Mouse (Mus musculus) G1E (cell line): ENCODE results near the gene Tlr6. TPM values are rescaled to one million over a fixed set of nuclear protein-coding genes. Genes with fewer than 3 reads are reported as not detected.

Experiments
- ATAC-seq: 2 replicates; pipeline ENCODE4 v1.8.0; 2016; ENCODE audit warnings: mild to moderate bottlenecking; ENCODE audit not compliant: insufficient number of reproducible peaks, poor library complexity, low FRiP score, severe bottlenecking; ENCODE audit errors: extremely low read depth
- DNase-seq: peaks from one replicate; pipeline ENCODE4 v3.0.0; 2012; ENCODE audit warnings: low spot score
- H3K27me3 ChIP-seq: 2 replicates; pipeline ENCODE4 v1.6.1; 2012; ENCODE audit warnings: mild to moderate bottlenecking, low read length, inconsistent platforms; ENCODE audit not compliant: insufficient read depth
- H3K36me3 ChIP-seq: replicated peaks from 2 replicates; pipeline ENCODE3; 2012; ENCODE audit warnings: mild to moderate bottlenecking, inconsistent platforms
- H3K4me1 ChIP-seq: 2 replicates; pipeline ENCODE4 v1.6.1; 2012; ENCODE audit warnings: low read depth, low read length, inconsistent platforms, mixed read lengths; ENCODE audit not compliant: insufficient read depth
- H3K4me3 ChIP-seq: 2 replicates; pipeline ENCODE4 v1.5.1; 2012; ENCODE audit warnings: low read depth, mild to moderate bottlenecking, inconsistent platforms, low read length, moderate library complexity, mixed read lengths
- H3K9me3 ChIP-seq: replicated peaks from 2 replicates; pipeline ENCODE4 v1.6.1; 2012; ENCODE audit warnings: inconsistent platforms
- CTCF ChIP-seq: IDR thresholded peaks from 2 replicates; pipeline ENCODE4 v1.5.1; 2012; ENCODE audit warnings: low read depth, low read length, inconsistent platforms, mixed read lengths
- GATA1 ChIP-seq: IDR thresholded peaks from 2 replicates; pipeline ENCODE4 v1.6.1; 2012; ENCODE audit warnings: borderline replicate concordance, low read length, inconsistent platforms, mixed read lengths
- GATA2 ChIP-seq: IDR thresholded peaks from 2 replicates; pipeline ENCODE4 v1.6.1; 2012; ENCODE audit warnings: low read depth, low read length, inconsistent platforms, borderline replicate concordance
- POLR2AphosphoS5 ChIP-seq: IDR thresholded peaks from 2 replicates; pipeline ENCODE4 v1.6.1; 2012; ENCODE audit warnings: low read depth, low read length, inconsistent platforms; ENCODE audit not compliant: insufficient replicate concordance
- TAL1 ChIP-seq: conservative IDR thresholded peaks from 2 replicates; pipeline ENCODE4 v1.6.1; 2012; ENCODE audit warnings: low read depth, low read length, inconsistent platforms, mixed read lengths
- polyA plus RNA-seq: library from polyadenylated mRNA; stranded (reverse); fragments of >175 nt; gene quantifications from 2 replicates; pipeline ENCODE4 v1.2.3, GENCODE M21; 2012
- total RNA-seq, 2 experiments: library from RNA; stranded (forward) in 1 of 2; stranded (reverse) in 1 of 2; fragments of 200-1000 nt in 1 of 2; fragments of >200 nt in 1 of 2; fragmentation: Nextera tagmentation in 1 of 2; gene quantifications; 2 replicates each; pipeline ENCODE4 v1.2.3; 2014 to 2017

The Tlr6 gene
- not detected in 2 replicates for total RNA-seq (2014; fragmentation: Nextera tagmentation)
- total RNA-seq (2017): 0.06 and 0.16 TPM in 2 replicates
- polyA plus RNA-seq: not detected in 2 replicates

DNA sequence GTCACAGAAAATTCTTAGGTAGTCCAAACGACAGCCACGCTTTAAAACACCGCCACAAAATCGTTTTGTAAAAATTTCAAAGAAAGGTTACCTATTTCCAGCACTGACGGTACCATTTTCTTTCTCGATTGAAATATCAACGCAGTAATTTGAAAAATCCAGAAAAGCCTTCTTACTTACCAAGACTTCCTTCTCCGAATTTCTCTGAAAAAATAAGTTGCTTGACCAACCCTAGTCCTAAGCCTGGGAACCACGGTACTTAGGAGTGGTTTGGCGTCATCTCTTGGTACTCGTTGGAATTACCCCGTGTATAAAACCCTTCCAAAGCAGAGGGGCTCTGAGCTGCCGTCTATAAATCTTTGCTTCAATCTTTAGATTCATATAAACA is at the start of gene Tlr6:
TSS of gene Tlr6 (minus strand) at position 255 of the 388 bp plus-strand sequence.
- ATAC-seq (no peak), DNase-seq (peak; percentile 15)
- Histone ChIP-seq H3K27me3 (0 out of 2 replicates have a peak, but pooled peaks cover 3% of the 10 kb centered on the region), H3K36me3 (no peaks in the 10 kb centered on the region), H3K9me3 (no peaks in the 10 kb centered on the region), H3K4me3 (no peak within 1 kb of the TSS), H3K4me1 (no peaks in the 10 kb centered on the region)
- peak; percentile 66 for TF ChIP-seq CTCF
- no peak for TF ChIP-seq GATA1

GRCm38 (mm10) chr5:65006011-65006491 is 46.2 kb upstream of the Tlr6 start:
- DNase-seq (no peak), ATAC-seq (no peak)
- H3K36me3 ChIP-seq: no peaks in the 10 kb centered on the region
- TF ChIP-seq CTCF (no peak), GATA2 (no peak), POLR2AphosphoS5 (no peak), GATA1 (no peak), TAL1 (no peak)
- H3K4me3 ChIP-seq: no peak overlapping the region
- no peaks in the 10 kb centered on the region for H3K4me1 ChIP-seq
- no peaks in the 10 kb centered on the region; the same call in 1 of the 2 replicates for H3K27me3 ChIP-seq
- H3K9me3 ChIP-seq: no peaks in the 10 kb centered on the region

GRCm38 (mm10) chr5:65005251-65005650 is 45.4 kb upstream of the Tlr6 start:
- DNase-seq (no peak), ATAC-seq (no peak)
- H3K9me3 ChIP-seq: no peaks in the 10 kb centered on the region
- no peaks in the 10 kb centered on the region for H3K4me1 ChIP-seq
- TF ChIP-seq CTCF (no peak), GATA1 (no peak), TAL1 (no peak), POLR2AphosphoS5 (no peak), GATA2 (no peak)
- H3K27me3 ChIP-seq: no peaks in the 10 kb centered on the region; the same call in 1 of the 2 replicates
- no peak overlapping the region for H3K4me3 ChIP-seq
- no peaks in the 10 kb centered on the region for H3K36me3 ChIP-seq

DNA sequence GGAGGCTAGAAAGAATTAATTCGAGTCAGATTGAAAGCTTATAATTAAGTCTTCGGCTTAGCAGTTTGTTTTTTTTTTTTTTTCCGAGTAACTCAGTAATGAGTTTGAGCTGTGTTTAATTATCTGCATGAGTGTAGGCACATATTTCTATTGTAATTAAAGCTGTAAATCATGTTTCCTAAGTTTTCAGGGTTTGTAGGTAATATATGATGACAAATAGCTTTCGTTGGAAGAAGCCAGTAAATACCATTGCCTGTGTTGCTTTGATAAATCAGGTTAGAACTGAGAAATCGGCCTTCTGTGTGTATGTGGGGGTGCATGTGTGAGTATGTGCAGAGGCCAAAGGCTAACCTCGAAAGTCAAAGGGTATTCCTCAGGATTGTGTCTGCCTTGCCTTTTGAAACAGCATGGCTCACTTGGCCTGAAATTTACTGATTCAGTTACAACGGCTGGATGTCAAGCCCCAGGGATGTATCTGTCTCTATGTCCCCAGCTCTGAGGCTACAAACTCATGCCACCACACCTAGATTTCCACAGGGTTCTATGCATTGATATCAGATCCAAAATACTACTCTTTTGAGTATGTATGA is 44.1 kb upstream of the Tlr6 start:
- no peak overlapping the region for H3K4me3 ChIP-seq
- no peaks in the 10 kb centered on the region; the same call in 1 of the 2 replicates for H3K27me3 ChIP-seq
- H3K9me3 ChIP-seq: no peaks in the 10 kb centered on the region
- no peaks in the 10 kb centered on the region for H3K36me3 ChIP-seq
- H3K4me1 ChIP-seq: no peaks in the 10 kb centered on the region
- ATAC-seq (no peak), DNase-seq (no peak)
- no peak for TF ChIP-seq GATA2
- TF ChIP-seq POLR2AphosphoS5: no peak

DNA sequence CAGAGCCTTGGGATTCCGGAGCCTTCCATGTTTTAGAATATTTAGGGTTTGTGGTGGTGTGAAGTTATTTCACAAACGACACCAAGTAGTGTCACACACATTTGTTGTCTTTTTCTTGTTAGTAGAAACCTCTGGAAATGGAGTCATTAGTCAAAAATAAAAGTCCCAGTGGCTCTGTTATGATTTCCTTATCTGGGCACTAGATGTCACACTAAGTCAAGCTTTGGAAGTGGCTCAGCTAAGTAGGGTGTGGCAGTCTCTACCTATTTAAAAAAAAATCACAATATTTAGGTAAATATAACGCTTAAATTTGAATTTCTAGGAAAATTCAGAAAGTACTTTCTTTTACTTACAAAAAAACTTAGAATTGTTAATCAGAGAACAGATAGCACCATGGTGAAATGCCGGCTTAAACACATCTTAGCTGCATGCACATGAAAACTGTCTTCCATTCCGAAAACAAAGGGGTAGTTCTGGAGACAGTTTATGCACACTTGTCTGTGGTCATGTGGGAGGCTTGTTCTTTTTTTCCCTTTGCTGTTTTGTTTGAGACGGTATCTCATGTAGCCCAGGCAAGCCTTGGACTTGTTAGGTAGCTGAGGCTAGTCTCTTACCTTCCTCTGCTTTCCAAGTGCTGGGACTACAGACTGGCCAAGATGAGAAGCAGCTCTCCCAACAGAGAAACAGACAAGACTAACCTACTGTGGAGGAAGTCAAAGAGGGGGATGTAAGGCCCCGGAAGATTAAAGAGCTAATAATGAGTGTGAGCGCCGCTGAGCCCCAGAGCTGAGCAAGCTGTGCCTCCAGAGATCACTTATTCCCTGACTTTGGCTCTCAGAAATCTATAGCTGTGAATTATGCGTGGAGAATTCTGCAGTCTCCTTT is 43.3 kb upstream of the Tlr6 start:
- DNase-seq (no peak), ATAC-seq (no peak)
- H3K9me3 ChIP-seq: no peaks in the 10 kb centered on the region
- H3K27me3 ChIP-seq: no peaks in the 10 kb centered on the region; the same call in 1 of the 2 replicates
- TF ChIP-seq TAL1: no peak
- no peak for TF ChIP-seq GATA2
- TF ChIP-seq POLR2AphosphoS5: no peak
- TF ChIP-seq CTCF: no peak
- TF ChIP-seq GATA1: no peak
- H3K4me1 ChIP-seq: no peaks in the 10 kb centered on the region
- H3K4me3 ChIP-seq: no peak overlapping the region
- no peaks in the 10 kb centered on the region for H3K36me3 ChIP-seq

DNA sequence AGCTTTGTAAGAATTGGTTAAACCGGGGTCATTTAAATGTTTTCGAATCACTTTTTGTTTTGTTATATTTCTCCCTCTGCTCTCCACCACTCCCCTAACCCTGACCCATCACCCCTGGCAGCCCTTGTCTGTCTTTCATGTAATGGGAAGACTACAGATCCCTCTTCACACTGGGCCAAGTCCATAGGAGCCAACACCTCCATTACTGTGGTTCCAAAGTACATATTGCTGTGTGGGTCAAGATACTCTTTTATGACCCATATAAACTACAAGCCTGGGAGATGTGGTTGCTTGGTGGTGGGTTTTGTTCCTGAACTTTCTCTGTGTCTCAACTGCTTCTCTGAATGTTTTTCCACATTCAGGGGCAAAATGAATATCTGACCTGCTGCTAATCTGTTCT is 35.5 kb upstream of the Tlr6 start:
- no peak overlapping the region for H3K4me3 ChIP-seq
- H3K4me1 ChIP-seq: no peaks in the 10 kb centered on the region
- ATAC-seq (no peak), DNase-seq (no peak)
- no peaks in the 10 kb centered on the region for H3K27me3 ChIP-seq
- no peaks in the 10 kb centered on the region for H3K9me3 ChIP-seq
- no peak for TF ChIP-seq GATA1
- no peak for TF ChIP-seq POLR2AphosphoS5
- no peak for TF ChIP-seq CTCF
- no peak for TF ChIP-seq GATA2
- TF ChIP-seq TAL1: no peak
- no peaks in the 10 kb centered on the region for H3K36me3 ChIP-seq
